Mouse (Mus musculus): ENCODE data around the gene Rnf225. TPM values are rescaled to one million over a fixed set of nuclear protein-coding genes. Genes with fewer than 3 reads are reported as not detected.
A peak's percentile ranks its signal among the peaks of the same experiment; 100 is the strongest.
"Not testable (repeated sequence)": the region's sequence is repeated elsewhere in the genome, so short reads cannot be mapped to it uniquely, and the experiment has no call there.

The Rnf225 gene
- 0.22 and 0.42 TPM in 2 replicates for polyA plus RNA-seq (2015; fragmentation: Nextera tagmentation; extraction: Ambion mirVana)

GRCm38 (mm10) chr7:12927191-12927680 is at the start of gene Rnf225:
Rnf225 (plus strand) TSS chr7:12927416.
- no peak for DNase-seq (ENCODE audit: low spot score)

GRCm38 (mm10) chr7:12880036-12880435 is 47.2 kb upstream of the Rnf225 start:
- no peak for DNase-seq (ENCODE audit: low spot score)

GRCm38 (mm10) chr7:12880497-12880896 is 46.7 kb upstream of the Rnf225 start:
- not testable (repeated sequence) for DNase-seq (ENCODE audit: low spot score)

GRCm38 (mm10) chr7:12880911-12881660 is 46.1 kb upstream of the Rnf225 start, which contains the start of gene Zfp128:
Zfp128 (plus strand) TSS chr7:12881177.
- peak; percentile 92 for DNase-seq (ENCODE audit: low spot score)

- DNase-seq (ENCODE audit: low spot score) = no peak
These were observed 40.5 kb upstream of the Rnf225 start for GRCm38 (mm10) chr7:12886563-12887266.

GRCm38 (mm10) chr7:12887585-12887984 is 39.6 kb upstream of the Rnf225 start:
- no peak for DNase-seq (ENCODE audit: low spot score)

- no peak for DNase-seq (ENCODE audit: low spot score)
These were observed 36.3 kb upstream of the Rnf225 start for GRCm38 (mm10) chr7:12890928-12891327.

- no peak for DNase-seq (ENCODE audit: low spot score)
These were observed 35.9 kb upstream of the Rnf225 start for GRCm38 (mm10) chr7:12891334-12891733.

GRCm38 (mm10) chr7:12897655-12898410 is 29.4 kb upstream of the Rnf225 start, which contains the start of gene Zscan22:
Zscan22 (plus strand) TSS chr7:12897815.
- DNase-seq (ENCODE audit: low spot score) = peak; percentile 86

GRCm38 (mm10) chr7:12901517-12901916 is 25.7 kb upstream of the Rnf225 start:
- DNase-seq (ENCODE audit: low spot score) = no peak

GRCm38 (mm10) chr7:12903623-12904022 is 23.6 kb upstream of the Rnf225 start:
- DNase-seq (ENCODE audit: low spot score) = peak; percentile 43

- DNase-seq (ENCODE audit: low spot score) = no peak
These were observed 22.1 kb upstream of the Rnf225 start for GRCm38 (mm10) chr7:12905146-12905545.

GRCm38 (mm10) chr7:12909498-12909962 is 17.7 kb upstream of the Rnf225 start:
- peak; percentile 91 for DNase-seq (ENCODE audit: low spot score)

- DNase-seq (ENCODE audit: low spot score) = peak; percentile 75
These were observed 17.0 kb upstream of the Rnf225 start for GRCm38 (mm10) chr7:12910181-12910668.

GRCm38 (mm10) chr7:12913556-12913955 is 13.7 kb upstream of the Rnf225 start:
- DNase-seq (ENCODE audit: low spot score) = peak; percentile 33

GRCm38 (mm10) chr7:12920495-12920894 is 6.7 kb upstream of the Rnf225 start:
- DNase-seq (ENCODE audit: low spot score) = not testable (repeated sequence)

- no peak for DNase-seq (ENCODE audit: low spot score)
These were observed 5.9 kb upstream of the Rnf225 start for GRCm38 (mm10) chr7:12921318-12921704.

- DNase-seq (ENCODE audit: low spot score) = peak; percentile 99
These were observed 5.3 kb upstream of the Rnf225 start, which contains the start of gene Rps5 for GRCm38 (mm10) chr7:12921705-12922465. Rps5 (plus strand) TSS chr7:12922290.

GRCm38 (mm10) chr7:12922729-12923128 is 4.5 kb upstream of the Rnf225 start:
- DNase-seq (ENCODE audit: low spot score) = no peak

- DNase-seq (ENCODE audit: low spot score) = no peak
These were observed 900 bp upstream of the Rnf225 start for GRCm38 (mm10) chr7:12926316-12926715.

Measured in thymus, postnatal 0 days (tissue).